Mouse (Mus musculus) left cerebral cortex, postnatal 4 days (tissue): ENCODE results near the gene Sapcd2. TPM values are rescaled to one million over a fixed set of nuclear protein-coding genes. Genes with fewer than 3 reads are reported as not detected.

Experiments used
- DNase-seq: peaks from one replicate; pipeline ENCODE4 v3.0.0-alpha.2; 2022
- intact Hi-C: fragments of 180-260 bp; cut with DNase I; formaldehyde crosslinking; loops from one replicate; pipeline ENCODE4 v1.15.1; 2025
- total RNA-seq, 2 experiments: library from RNA; stranded (reverse); gene quantifications; 2 replicates each; pipeline ENCODE4 v1.2.3; 2021

Sapcd2 gene
- total RNA-seq, 2 experiments from 2014 or later = 11.7 to 11.8 TPM

DNA sequence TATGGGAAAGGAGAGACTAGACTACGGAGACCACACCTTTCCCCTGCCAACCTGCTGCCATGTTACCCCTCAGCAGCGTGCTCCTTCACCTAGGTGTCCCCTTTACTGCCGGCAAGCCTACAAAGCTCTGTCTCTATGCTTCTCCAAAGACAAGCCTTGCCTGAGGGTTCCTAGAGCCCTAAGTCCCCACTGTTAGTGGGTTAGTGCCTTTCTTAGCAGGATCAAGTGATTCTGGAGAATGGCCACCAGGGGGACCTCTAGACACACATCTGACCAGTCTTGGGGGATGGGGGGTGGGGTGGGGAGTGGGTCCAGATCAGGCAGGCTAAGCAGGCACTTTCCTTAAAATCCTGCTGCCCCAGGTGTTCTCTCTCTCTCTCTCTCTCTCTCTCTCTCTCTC, 49.8 kb downstream of the Sapcd2 start:
- intact Hi-C loops = no loop called here
- peak; percentile 73 for DNase-seq

DNA sequence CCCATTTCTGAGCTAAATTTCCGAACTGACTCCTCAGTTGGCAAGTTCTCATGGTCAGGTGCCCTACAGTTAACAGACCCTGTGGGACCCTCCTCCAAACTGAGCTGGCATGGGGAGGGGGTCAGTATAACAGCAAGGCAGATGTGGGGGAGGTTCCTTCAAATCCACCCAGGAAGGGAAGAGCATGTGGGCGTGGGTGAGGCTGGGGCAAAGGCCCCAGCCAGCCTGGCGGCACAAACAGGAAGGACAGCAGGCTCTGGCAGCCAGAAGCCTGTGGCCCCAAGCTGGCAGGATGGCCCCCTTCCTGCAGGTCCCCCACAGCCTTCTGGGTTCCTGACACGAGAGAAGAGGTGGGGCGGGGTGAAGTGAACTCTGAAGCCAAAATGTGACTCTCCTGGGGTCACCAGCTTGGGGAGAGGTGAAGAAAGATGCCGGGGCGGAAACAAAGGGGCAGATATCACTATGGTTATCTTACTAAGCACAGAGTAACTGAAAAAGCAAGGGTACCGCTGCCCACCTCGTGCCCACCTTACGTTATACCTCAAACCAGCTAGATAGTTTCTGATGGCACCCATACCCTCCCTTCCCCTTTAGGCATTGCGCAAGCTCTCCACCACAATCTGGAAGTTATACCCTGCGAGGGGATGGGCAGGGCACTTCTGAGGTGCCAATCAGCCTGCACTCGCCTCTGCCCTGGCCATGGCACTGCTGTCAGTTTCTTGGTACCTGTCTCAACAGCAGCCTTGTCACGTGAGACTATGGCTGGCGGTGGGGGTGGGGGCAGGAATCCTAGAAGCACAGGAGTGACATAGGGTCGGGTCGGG, 50.7 kb downstream of the Sapcd2 start, which contains the start of gene Fut7:
TSS of gene Fut7 (plus strand) at position 681 of the 824 bp plus-strand sequence.
- intact Hi-C loops = no loop called here

DNA sequence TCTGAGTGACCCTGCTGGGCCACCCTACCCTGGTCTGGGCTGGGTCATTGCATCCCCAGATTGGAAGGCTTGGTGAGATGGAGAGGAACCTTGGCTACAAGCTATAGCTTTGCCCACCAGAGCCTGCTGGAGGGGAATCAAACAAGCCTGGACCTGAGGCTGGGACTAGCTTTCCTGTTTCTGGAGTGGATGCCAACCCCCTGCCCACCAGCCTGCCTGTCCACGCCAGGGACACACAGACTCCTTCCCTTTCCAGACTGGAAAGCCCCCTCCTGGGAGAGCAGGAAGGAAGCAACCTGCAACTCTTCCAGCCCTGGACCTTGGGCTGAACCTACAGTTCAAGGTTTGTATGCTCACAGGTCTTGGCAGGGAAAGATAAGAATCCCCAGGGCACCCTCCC, 51.5 kb downstream of the Sapcd2 start:
- intact Hi-C loops = no loop called here
- DNase-seq = no peak

More for the DNA sequence above, 50.7 kb downstream of the Sapcd2 start, which contains the start of gene Fut7:
- no peak for DNase-seq

DNA sequence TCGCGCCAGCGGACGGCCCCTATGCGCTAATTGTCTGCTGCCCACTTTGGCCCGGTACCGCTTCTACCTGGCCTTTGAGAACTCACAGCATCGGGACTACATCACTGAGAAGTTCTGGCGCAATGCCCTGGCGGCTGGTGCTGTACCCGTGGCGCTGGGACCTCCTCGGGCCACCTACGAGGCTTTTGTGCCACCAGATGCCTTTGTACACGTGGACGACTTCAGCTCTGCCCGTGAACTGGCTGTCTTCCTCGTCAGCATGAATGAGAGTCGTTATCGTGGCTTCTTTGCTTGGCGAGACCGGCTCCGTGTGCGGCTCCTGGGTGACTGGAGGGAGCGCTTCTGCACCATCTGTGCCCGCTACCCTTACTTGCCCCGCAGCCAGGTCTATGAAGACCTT, 53.4 kb downstream of the Sapcd2 start:
- intact Hi-C loops = no loop called here
- peak; percentile 48 for DNase-seq

DNA sequence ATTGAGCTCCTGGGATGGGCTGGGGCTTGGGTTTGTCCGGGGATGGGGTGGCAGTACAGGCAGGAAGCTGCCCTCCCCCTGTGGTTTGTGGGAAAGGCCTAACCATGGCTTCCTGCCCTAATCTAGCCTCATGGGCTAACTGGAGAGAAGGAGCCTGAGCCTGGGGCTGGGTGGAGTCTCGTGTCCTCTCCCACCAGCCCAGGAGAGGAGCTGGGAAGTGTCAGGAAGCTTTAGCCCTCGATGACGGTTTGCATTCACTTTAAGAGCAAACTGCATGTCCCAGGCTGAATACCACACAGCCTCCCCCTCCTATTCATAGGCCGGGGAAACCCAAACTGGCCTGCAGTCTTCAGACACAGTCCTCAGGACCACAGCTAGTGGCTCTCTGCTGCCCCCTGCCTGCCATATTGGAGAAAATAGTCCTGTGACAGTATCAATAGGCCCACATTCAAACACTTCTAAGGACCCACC, 54.6 kb downstream of the Sapcd2 start:
- DNase-seq = peak; percentile 82
- intact Hi-C loops = no loop called here

DNA sequence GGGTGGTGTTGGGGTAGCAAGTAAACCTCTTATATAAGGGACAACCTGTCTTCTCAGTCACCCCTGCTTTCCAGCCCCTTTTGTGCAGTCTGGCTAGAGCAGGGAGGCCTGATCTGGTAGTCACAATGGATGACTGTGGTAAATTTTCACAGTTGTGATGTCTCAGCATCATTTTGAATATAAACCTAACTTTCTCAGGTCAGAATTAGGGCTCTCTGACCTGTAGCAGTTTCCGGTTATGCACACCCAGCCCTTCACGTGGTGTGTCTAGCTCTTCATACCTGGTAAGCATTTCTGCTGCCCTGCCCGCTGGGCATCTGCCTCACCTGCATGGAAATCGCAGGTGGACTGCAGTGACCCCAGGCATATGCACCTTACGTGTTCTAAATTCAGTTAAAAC, 55.1 kb downstream of the Sapcd2 start:
- intact Hi-C loops = no loop called here
- DNase-seq = no peak

Other genes with a start within 250 kb of the Sapcd2 start
- 10 to 100 TPM; 32.5 to 35.0 TPM for gene Nrarp, start 191.6 kb upstream of the Sapcd2 start, total RNA-seq
- 1 to 10 TPM; 1.4 to 1.8 TPM for gene Tor4a, start 175.4 kb upstream of the Sapcd2 start, total RNA-seq
- 10 to 100 TPM; 62.6 to 65.1 TPM for gene Nelfb, start 160.8 kb upstream of the Sapcd2 start, total RNA-seq
- gene Stpg3, start 157.7 kb upstream of the Sapcd2 start, total RNA-seq = not detected
- not detected for gene Fam166a, start 153.6 kb upstream of the Sapcd2 start, total RNA-seq
- 100 to 1,000 TPM; 324 to 351 TPM for gene Tubb4b, start 147.6 kb upstream of the Sapcd2 start, total RNA-seq
- not detected for gene Slc34a3, start 138.0 kb upstream of the Sapcd2 start, total RNA-seq
- not detected for gene Rnf224, start 135.5 kb upstream of the Sapcd2 start, total RNA-seq
- 100 to 1,000 TPM; 169 to 189 TPM for gene Rnf208, start 130.1 kb upstream of the Sapcd2 start, total RNA-seq
- not detected for gene Cysrt1, start 129.9 kb upstream of the Sapcd2 start, total RNA-seq
- gene AL732309.1, start 125.5 kb upstream of the Sapcd2 start, total RNA-seq = 1 to 10 TPM; 2.4 to 7.7 TPM
- gene Tmem203, start 116.9 kb upstream of the Sapcd2 start, total RNA-seq = 10 to 100 TPM; 26.4 to 26.8 TPM
- gene Tprn, start 109.7 kb upstream of the Sapcd2 start, total RNA-seq = 10 to 100 TPM; 15.4 to 16.2 TPM
- gene Ssna1, start 99.9 kb upstream of the Sapcd2 start, total RNA-seq = 10 to 100 TPM; 72.3 to 75.7 TPM
- 100 to 1,000 TPM; 108 to 121 TPM for gene Anapc2, start 99.8 kb upstream of the Sapcd2 start, total RNA-seq
- gene Tmem210, start 84.2 kb upstream of the Sapcd2 start, total RNA-seq = not detected
- gene Lrrc26, start 82.4 kb upstream of the Sapcd2 start, total RNA-seq = not detected
- gene Grin1, start 53.1 kb upstream of the Sapcd2 start, total RNA-seq = 100 to 1,000 TPM; 163 to 186 TPM
- gene Man1b1, start 40.0 kb upstream of the Sapcd2 start, total RNA-seq = 10 to 100 TPM; 51.0 to 61.3 TPM
- 10 to 100 TPM; 23.0 to 27.3 TPM for gene Dpp7, start 16.0 kb upstream of the Sapcd2 start, total RNA-seq
- 1 to 10 TPM; 6.5 to 7.3 TPM for gene Uap1l1, start 6.6 kb upstream of the Sapcd2 start, total RNA-seq
- gene Entpd2, start 23.6 kb downstream of the Sapcd2 start, total RNA-seq = 1 to 10 TPM; 6.8 to 7.2 TPM
- gene Npdc1, start 27.0 kb downstream of the Sapcd2 start, total RNA-seq = 100 to 1,000 TPM; 478 to 490 TPM
- under 1 TPM in 1 of 2 experiments, not detected in 1; 0.16 TPM for gene Fut7, start 50.9 kb downstream of the Sapcd2 start, total RNA-seq
- 10 to 100 TPM; 78.4 to 99.2 TPM for gene Abca2, start 56.4 kb downstream of the Sapcd2 start, total RNA-seq
- under 1 TPM in 1 of 2 experiments, not detected in 1; 0.52 TPM for gene Clic3, start 84.5 kb downstream of the Sapcd2 start, total RNA-seq
- gene Paxx, start 88.8 kb downstream of the Sapcd2 start, total RNA-seq = 10 to 100 TPM; 83.1 to 92.4 TPM
- gene Ptgds, start 97.7 kb downstream of the Sapcd2 start, total RNA-seq = 100 to 1,000 TPM; 665 to 881 TPM
- gene Lcn12, start 121.6 kb downstream of the Sapcd2 start, total RNA-seq = not detected
- gene Fbxw5, start 128.4 kb downstream of the Sapcd2 start, total RNA-seq = 100 to 1,000 TPM; 117 TPM
- gene C8g, start 129.4 kb downstream of the Sapcd2 start, total RNA-seq = 1 to 10 TPM in 1 of 2 experiments, under 1 TPM in 1; 0.98 to 1.3 TPM
- 1 to 10 TPM; 7.5 to 8.6 TPM for gene Traf2, start 174.6 kb downstream of the Sapcd2 start, total RNA-seq
- 100 to 1,000 TPM; 154 to 155 TPM for gene Edf1, start 185.5 kb downstream of the Sapcd2 start, total RNA-seq
- gene Mamdc4, start 202.5 kb downstream of the Sapcd2 start, total RNA-seq = 1 to 10 TPM; 1.8 to 2.9 TPM
- 10 to 100 TPM; 77.1 to 79.5 TPM for gene Phpt1, start 202.9 kb downstream of the Sapcd2 start, total RNA-seq
- 10 to 100 TPM; 49.0 to 59.4 TPM for gene Ajm1, start 209.4 kb downstream of the Sapcd2 start, total RNA-seq
- gene Rabl6, start 236.2 kb downstream of the Sapcd2 start, total RNA-seq = 10 to 100 TPM; 85.9 to 87.1 TPM
- gene Ccdc183, start 245.4 kb downstream of the Sapcd2 start, total RNA-seq = not detected
- 10 to 100 TPM; 21.7 to 27.1 TPM for gene Tmem141, start 249.7 kb downstream of the Sapcd2 start, total RNA-seq